Mouse (Mus musculus) adrenal gland, postnatal 10 days (tissue): Measurements from ENCODE around the gene Pcbd1. TPM values are rescaled to one million over a fixed set of nuclear protein-coding genes. Genes with fewer than 3 reads are reported as not detected.

Experiments used
- DNase-seq: peaks from one replicate; pipeline ENCODE4 v3.0.0; 2021; ENCODE audit warnings: mixed read lengths
- long read RNA-seq, 2 experiments: library from polyadenylated mRNA; stranded (forward); transcript quantifications; one replicate each; pipeline ENCODE4 v2.0.0; 2021
- total RNA-seq, 2 experiments: library from RNA; stranded (reverse); gene quantifications; 2 replicates each; pipeline ENCODE4 v1.2.3; 2021

Pcbd1 gene
- total RNA-seq, result 10 to 100 TPM; 51.4 to 81.8 TPM
- long read RNA-seq, experiment 1, transcript Pcbd1-201 (4 exons, 789 nt), result major isoform, 96 of 102 reads
- long read RNA-seq, experiment 1, partial matches to known transcripts, result 2 of 102 reads
- long read RNA-seq, experiment 1, other reads (novel, unspliced or antisense), result 3 of 102 reads
- long read RNA-seq, experiment 2, transcript Pcbd1-201 (4 exons, 789 nt), result major isoform, 29 of 34 reads
- long read RNA-seq, experiment 2, partial matches to known transcripts, result 2 of 34 reads
- long read RNA-seq, experiment 2, other reads (novel, unspliced or antisense), result 2 of 34 reads

- DNase-seq, result peak; percentile 74
Measured at GRCm38 (mm10) chr10:61089170-61090142, at the start of gene Pcbd1. Gene Pcbd1, plus strand, starts transcription at chr10:61089331.

DNA sequence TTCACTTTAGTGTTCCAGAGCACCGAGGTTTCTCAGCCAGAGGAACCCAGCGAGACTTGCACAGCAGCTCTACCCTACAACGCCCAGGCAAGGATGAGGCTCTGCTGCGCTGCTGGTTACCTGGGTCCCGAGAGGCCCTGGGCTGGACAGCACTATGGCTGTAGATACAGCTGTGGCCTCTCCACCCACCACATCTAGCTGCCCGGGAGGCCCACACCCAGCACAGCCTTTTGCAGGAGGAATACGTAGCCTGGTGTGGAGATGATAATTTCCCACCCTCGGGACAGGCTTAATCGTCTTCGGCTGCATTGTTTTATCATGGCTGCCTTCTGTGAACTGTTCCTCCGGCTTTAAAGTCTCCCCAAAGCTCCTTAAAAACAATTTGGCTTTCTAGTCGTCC lies 49.5 kb upstream of the Pcbd1 start:
- no peak for DNase-seq

DNA sequence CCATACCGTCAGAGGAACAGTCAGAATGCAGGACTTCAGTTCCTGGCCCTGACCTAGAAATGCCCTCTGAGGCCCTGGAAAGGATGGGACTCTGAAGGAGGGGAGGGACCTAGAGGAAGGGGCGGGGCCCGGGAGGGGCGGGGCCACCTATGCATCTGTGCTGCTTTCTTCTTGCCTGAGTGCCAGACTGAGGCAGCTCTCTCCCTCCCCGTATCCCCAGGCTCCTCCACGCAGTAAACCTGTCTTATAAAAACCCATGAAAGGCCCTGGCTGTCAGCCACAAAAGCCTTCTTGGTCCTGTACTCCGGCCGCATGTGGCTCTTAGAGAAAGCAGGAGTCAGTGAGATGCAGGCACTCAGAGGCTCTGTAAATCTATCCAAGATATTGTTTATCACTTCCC lies 44.0 kb upstream of the Pcbd1 start:
- no peak for DNase-seq

DNA sequence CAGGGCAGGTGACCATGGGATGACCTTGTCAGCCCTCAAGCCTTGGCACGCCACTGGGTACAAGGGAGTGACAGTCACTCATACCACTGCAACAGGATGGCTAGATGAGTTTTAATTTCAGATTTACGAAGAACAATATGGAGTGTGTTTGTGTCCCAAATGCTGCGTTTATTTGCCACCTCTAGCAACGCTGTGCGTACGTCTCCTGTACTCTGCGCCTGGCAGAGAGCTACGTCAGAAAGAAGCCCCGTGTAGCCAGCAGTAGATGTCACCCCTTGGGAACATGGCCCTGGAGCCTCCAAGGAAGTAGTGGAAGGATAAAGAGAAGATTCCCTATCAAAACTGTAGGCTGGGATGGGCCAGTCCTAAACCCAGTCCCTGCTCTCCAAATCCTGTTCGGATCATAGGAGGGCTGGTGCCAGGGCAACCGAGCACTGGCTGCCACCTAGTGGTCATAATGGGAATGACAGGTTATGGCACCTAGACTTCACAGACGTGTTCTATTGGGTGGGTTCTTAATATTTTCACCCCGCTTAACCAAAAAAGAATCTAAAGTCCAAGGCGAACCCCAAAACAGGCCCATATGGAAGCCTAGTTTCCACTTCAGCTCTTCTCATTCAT lies 37.0 kb upstream of the Pcbd1 start:
- DNase-seq, result peak; percentile 83

GRCm38 (mm10) chr10:61056661-61057060 lies 32.5 kb upstream of the Pcbd1 start:
- DNase-seq, result no peak

DNA sequence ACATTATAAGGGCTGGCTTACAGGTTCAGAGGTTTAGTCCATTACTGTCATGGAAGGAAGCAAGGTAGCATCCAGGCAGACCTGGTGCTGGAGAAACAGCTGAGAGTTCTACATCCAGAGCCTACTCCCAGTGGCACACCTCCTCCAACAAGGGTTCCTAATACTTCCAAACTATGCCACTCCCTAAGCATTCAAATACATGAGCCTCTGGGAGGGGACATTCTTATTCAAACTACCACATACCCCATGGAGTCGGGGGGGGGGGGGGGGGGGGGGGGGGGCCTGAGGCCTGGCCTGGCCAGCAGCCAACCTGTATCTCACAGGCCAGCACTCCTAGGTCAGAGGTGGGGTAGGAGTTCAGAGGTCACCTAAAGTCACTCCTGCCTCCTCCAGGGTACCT lies 30.0 kb upstream of the Pcbd1 start:
- no peak for DNase-seq

- peak; percentile 25 for DNase-seq
Measured at GRCm38 (mm10) chr10:61059543-61060110, 29.5 kb upstream of the Pcbd1 start.

DNA sequence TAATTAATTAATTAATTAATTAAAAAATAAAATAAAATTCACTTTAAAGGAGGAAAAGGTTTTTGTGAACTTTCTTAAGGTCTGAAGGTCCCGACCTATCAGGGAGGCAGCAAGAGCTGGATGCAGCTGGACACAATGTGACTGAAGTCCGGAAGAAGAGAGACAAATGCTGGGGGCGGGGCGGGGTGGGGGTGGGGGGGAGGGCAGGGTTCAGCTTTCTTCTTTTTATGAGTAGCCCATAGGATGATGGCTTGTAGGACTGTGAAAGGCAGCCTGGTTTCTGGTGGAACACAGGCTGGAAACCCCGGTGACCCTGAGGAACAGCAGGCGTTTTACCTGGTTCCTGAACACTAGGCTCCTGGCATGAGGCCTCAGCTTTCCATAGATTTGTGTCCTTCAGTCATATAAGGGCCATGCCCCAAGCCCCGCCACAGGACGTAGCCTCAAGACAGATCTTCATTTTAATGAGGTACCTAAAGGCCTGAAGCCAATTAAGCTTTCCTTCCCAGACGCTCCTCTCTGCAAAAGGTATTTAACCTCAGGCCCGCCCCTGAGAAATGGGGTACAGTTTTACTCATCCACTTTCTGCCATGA lies 25.8 kb upstream of the Pcbd1 start:
- no peak for DNase-seq

GRCm38 (mm10) chr10:61064635-61065034 lies 24.5 kb upstream of the Pcbd1 start:
- peak; percentile 21 for DNase-seq

- no peak for DNase-seq
Measured at GRCm38 (mm10) chr10:61065287-61066005, 23.7 kb upstream of the Pcbd1 start.

GRCm38 (mm10) chr10:61068436-61069192 lies 20.5 kb upstream of the Pcbd1 start:
- DNase-seq, result peak; percentile 64

DNA sequence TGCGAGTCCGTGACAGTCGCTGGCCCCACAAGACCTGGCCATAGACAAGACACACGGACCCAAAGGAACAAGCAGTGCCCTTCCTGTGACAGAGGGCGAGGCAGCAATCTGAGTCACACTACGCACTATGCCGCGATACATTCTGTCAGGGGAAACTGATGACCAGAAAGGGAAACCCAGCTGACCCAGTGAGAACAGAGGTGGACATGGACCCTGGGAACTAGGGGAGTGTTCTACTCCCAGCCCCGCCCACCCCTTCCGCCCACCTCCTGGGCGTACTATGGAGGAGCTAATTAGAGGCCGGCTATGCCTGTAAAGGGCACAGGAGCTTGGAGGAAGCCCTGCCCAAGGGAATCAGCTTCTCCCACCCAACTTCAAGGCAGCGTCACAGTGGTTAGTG lies 19.9 kb upstream of the Pcbd1 start:
- no peak for DNase-seq

DNA sequence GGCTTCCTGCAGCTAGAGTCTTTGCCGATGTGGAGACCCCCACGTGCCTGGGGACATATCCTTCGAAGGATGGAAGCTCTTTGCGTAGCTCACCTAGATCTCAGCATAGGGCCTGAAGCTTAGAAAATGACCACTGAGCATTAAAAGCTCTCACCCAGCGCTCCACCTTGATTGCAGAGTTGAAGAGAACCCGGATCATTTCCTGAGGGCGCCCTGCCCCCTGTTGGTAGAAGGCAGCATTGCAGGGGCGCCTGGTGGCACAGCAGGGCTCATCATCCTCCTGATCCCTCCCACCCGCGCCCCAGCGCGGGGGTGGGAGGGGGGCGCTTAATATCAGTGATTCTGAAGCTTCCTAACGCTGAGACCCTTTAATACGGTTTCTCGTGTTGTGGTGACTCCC lies 16.8 kb upstream of the Pcbd1 start:
- peak; percentile 76 for DNase-seq

GRCm38 (mm10) chr10:61074643-61075042 lies 14.5 kb upstream of the Pcbd1 start:
- DNase-seq, result no peak

GRCm38 (mm10) chr10:61075607-61076006 lies 13.5 kb upstream of the Pcbd1 start:
- DNase-seq, result no peak

DNA sequence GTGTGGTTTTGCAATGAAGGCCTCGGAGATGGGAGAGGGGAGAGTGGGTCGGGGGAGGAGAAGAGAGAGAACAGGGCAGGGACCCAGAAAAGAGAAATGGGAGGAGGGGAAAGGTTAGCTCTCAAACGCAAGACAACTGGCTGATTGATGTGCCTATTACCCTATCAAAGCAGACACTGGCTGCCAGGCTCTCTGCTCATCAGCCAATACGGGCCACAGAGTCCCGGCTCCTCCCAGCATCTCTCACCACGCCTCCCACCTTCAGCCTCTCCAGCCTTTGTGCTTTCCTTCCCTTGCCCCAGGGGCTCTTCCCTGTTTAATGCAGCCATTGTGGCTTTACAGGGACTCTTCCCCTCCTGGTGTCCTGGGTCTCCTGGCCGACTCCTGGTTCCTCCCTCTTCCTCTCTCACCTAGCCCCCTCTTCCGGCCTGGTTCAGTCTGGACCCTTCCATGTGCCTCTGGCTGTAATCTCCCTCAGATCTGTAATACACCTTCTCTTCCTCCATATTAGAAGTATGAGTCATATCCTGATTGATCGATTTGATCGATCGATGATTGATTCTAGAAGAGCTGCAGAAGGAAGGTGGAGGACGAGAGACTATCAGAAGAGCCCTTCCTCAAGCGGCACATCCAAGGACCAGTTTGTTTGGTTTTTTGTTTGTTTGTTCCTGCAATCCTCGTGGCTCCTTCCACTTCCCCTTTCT lies 8.8 kb upstream of the Pcbd1 start:
- peak; percentile 69 for DNase-seq

- peak; percentile 25 for DNase-seq
Measured at GRCm38 (mm10) chr10:61080931-61081255, 8.2 kb upstream of the Pcbd1 start.

GRCm38 (mm10) chr10:61085364-61085763 lies 3.8 kb upstream of the Pcbd1 start:
- no peak for DNase-seq

DNA sequence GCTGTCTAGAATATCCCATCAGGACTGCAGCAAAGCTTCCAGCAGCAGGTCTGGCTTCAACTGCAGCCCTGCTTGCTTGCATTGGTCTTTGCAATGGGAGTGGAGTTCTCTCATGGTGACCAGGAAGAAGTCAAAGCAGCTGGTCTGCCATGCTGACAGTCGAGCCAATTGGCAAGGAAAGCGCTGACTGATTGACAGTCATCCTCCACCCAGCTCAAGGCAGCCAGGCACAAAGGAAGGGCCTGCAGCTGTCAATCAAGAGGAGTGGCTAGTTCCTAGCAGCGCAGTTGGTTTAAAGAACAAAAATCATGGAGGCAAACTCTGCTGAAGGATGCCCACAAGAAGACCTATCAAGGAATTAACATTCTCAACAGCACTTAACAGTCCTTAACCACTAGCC lies 2.6 kb upstream of the Pcbd1 start:
- no peak for DNase-seq

GRCm38 (mm10) chr10:61088468-61088867 lies 663 bp upstream of the Pcbd1 start:
- peak; percentile 26 for DNase-seq
